Mouse (Mus musculus): ENCODE results near the gene Numa1.
"Not testable (repeated sequence)": the region's sequence is repeated elsewhere in the genome, so short reads cannot be mapped to it uniquely, and the experiment has no call there.

The Numa1 gene

GRCm38 (mm10) chr7:101998194-101998927 lies 64.5 kb downstream of the Numa1 start:
- DNase-seq, result peak; percentile 89 to 92

- no peak for DNase-seq
Measured at GRCm38 (mm10) chr7:101999461-102000151, 65.7 kb downstream of the Numa1 start.

GRCm38 (mm10) chr7:102000296-102000695 lies 66.4 kb downstream of the Numa1 start:
- no peak for DNase-seq

GRCm38 (mm10) chr7:102000921-102001630 lies 67.2 kb downstream of the Numa1 start:
- peak; percentile 27 to 85 for DNase-seq

- no peak for DNase-seq
Measured at GRCm38 (mm10) chr7:102006520-102006919, 72.6 kb downstream of the Numa1 start.

GRCm38 (mm10) chr7:102011855-102012254 lies 77.9 kb downstream of the Numa1 start:
- no peak for DNase-seq

GRCm38 (mm10) chr7:102013416-102013815 lies 79.5 kb downstream of the Numa1 start:
- no peak for DNase-seq

- DNase-seq, result no peak
Measured at GRCm38 (mm10) chr7:102014995-102015394, 81.1 kb downstream of the Numa1 start.

- no peak for DNase-seq
Measured at GRCm38 (mm10) chr7:102016936-102017335, 83.0 kb downstream of the Numa1 start.

- DNase-seq, result no peak
Measured at GRCm38 (mm10) chr7:102017452-102017851, 83.5 kb downstream of the Numa1 start.

GRCm38 (mm10) chr7:102018034-102018433 lies 84.1 kb downstream of the Numa1 start:
- DNase-seq, result peak in 1 of 2 experiments; percentile 22

GRCm38 (mm10) chr7:102018590-102018989 lies 84.7 kb downstream of the Numa1 start, which contains the start of gene Il18bp:
Il18bp (minus strand) TSS chr7:102018690.
- DNase-seq, result no peak

- no peak for DNase-seq
Measured at GRCm38 (mm10) chr7:102019362-102019761, 85.5 kb downstream of the Numa1 start.

GRCm38 (mm10) chr7:102020934-102021333 lies 87.0 kb downstream of the Numa1 start:
- DNase-seq, result not testable (repeated sequence)

- no peak for DNase-seq
Measured at GRCm38 (mm10) chr7:102023821-102024220, 89.9 kb downstream of the Numa1 start.

- no peak for DNase-seq
Measured at GRCm38 (mm10) chr7:102025187-102026119, 91.5 kb downstream of the Numa1 start.

GRCm38 (mm10) chr7:102034904-102035303 lies 101.0 kb downstream of the Numa1 start:
- DNase-seq, result no peak

GRCm38 (mm10) chr7:102035534-102035933 lies 101.6 kb downstream of the Numa1 start:
- DNase-seq, result no peak

GRCm38 (mm10) chr7:102037318-102037717 lies 103.4 kb downstream of the Numa1 start:
- no peak for DNase-seq

GRCm38 (mm10) chr7:102042314-102042713 lies 108.4 kb downstream of the Numa1 start:
- no peak for DNase-seq

- DNase-seq, result not testable (repeated sequence)
Measured at GRCm38 (mm10) chr7:102048524-102048923, 114.6 kb downstream of the Numa1 start.

GRCm38 (mm10) chr7:102061353-102061752 lies 127.4 kb downstream of the Numa1 start:
- DNase-seq, result no peak
